Mouse (Mus musculus): ENCODE data around the gene Zfp493. TPM values are rescaled to one million over a fixed set of nuclear protein-coding genes. Genes with fewer than 3 reads are reported as not detected.
"Not testable (repeated sequence)": the region's sequence is repeated elsewhere in the genome, so short reads cannot be mapped to it uniquely, and the experiment has no call there.

Gene Zfp493
- total RNA-seq (2021) = 1 to 10 TPM; 3.6 to 5.5 TPM
- long read RNA-seq, experiment 1, partial matches to known transcripts = 0 of 8 reads
- long read RNA-seq, experiment 1, other reads (novel, unspliced or antisense) = 5 of 8 reads
- long read RNA-seq, experiment 2, partial matches to known transcripts = 0 of 4 reads
- long read RNA-seq, experiment 2, other reads (novel, unspliced or antisense) = 1 of 4 reads

DNA sequence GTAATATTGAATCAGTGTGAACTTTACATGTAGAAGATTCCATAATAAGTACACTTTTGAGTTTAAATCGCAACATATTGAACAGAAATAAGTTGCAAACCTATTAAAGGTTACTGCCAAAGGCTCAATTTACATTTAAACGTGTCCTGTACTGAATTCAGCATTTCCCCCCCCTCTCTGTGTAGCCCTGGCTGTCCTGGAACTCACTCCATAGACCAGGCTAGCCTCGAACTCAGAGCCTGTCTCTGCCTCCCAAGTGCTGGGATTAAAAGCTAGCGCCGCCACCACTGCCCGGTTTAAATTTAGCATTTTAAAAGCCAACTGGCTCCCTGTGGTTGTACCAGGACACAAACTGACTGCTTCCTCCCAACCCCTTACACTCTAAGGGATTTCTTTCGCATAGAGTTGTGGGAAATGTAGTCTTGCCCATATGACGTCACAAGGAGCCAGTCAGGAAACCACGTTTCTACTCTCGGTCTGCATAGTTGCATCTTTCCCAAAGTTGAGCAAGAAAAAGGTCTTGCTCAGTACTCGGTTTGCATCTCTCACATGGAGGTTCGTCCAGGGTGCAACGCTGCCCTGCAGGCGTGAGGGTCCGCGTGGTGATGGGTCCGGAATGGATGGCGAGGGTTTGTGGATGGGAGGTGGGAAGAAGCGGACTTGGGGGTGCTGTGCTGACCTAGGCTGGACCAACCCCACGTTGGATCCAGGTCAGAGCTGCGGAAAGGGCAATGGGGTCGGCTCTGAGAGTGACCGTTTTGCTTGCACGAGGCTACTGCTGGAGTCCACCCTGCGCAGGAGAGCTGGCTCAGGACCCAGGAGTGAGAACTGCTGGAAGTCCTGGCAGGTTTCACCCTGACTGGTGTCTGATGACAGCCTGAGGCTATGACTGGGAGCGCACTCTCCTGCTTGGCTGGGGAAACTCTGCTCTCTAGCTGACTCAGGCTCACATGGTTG, at the start of gene Zfp493:
Gene Zfp493 (plus strand): TSS at position 429 of the 957 bp plus-strand sequence.
- intact Hi-C loops (cut with DNase I) = no loop called here
- peak; percentile 63 to 74 for DNase-seq (ENCODE audit: low spot score in 2 of 2)

DNA sequence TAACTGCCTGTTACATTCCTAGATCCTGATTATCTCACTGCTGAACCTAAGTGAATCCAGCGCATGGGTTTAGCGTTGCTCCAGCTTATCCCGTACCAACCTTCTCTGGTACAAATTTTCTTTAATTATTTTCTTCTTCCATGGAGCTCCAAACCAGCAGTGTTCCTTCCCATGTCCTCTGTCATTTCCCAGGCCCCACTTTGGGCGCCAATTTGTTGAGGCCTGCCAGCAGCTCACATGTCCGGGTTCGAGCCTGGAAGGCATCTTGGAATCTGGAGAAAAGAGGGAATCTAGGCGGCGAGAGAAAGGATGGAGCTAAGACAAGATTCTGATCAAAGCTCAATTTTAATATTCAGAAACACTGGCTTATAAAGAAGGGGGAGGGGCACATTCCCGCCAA, 45.1 kb upstream of the Zfp493 start:
- DNase-seq (ENCODE audit: low spot score in 2 of 2); intact Hi-C loops (cut with DNase I): not testable (repeated sequence)

DNA sequence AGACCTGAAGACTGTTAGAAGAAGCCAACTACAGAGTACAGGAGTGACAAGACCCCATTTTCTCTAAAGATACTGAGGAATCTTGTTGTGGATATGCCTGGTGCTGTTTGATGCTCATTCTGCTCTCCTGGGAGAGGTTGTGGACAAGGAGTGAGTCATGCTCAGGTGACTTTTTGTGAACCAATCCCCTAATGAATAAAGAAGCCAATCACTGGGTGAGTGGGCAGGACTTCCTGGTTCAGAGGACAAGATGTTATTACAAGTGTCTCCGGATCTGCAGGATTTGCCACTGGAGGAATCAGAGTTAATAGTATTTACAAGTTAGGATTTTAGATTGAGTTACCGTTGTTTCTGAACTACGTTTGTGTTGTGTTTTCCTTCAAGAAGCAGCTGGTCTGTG, 36.6 kb upstream of the Zfp493 start:
- intact Hi-C loops (cut with DNase I) = no loop called here
- DNase-seq (ENCODE audit: low spot score in 2 of 2) = no peak

DNA sequence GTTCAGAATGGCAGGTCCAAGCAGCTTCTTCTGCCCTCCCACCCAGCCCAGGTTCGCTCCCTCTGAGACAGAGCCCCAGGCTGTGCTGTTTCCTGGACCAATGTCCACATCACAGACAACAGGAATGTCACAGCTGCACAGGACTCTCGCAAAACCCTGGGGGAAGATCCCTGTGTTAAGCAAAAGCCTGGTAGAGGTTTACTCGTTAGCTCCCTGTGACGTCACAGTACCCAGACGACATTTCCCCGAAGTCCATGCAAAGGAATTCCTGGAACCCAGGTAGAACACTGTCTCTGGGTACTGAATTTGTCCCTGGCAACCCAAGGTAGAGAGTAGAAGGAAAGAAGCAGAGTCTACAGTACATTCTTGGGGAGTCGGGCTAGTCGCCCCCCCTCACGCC, 35.6 kb upstream of the Zfp493 start:
- intact Hi-C loops (cut with DNase I) = no loop called here
- DNase-seq (ENCODE audit: low spot score in 2 of 2) = no peak

DNA sequence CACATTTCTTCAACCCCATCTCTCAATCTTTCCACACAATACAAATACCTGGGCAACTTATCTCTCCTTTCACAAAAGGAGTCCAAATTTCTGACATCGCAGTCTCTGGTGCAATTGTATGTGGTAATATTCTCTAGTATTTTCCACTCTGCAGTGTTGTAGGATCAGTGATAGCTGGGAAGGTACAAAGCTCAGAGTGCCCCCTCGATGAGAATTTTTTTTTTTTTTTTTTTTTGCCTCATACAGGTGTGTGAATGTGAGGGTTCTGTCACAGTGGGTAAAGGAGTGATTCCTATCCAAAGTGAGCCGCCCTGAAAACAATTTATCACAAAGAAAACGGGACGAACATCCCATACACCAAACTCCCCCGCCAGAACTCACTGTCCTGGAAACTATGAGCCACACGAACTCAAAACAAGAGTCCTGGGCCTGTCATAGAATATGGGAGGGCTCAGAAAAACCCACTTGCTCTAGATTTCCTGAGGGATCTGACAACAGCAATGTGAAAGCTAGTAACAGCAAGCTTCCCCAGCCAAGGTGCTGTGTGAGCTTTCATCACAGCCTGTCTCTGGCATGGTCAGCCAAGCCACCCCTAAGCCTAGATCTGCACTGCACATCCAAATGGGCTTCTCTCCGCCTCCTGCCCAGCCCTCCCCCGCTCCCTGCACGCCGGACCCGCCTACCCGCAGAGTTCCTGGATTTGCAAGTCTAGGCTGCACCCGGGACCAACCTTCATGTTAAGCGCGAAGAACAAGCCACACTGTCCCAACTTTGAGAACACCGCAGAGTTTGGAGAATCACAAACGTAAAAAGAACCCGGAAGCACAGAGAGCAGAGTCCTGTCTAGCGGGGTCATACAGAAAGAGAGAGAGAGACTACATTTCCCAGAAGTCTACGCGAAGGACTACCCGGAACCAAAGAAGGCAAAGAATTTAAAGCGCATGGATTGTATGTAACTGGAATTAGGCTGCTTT, 24.9 kb upstream of the Zfp493 start, which contains the start of gene Zfp85:
Gene Zfp85 (minus strand): TSS at position 896 of the 974 bp plus-strand sequence.
- peak; percentile 34 to 62 for DNase-seq (ENCODE audit: low spot score in 2 of 2)
- intact Hi-C loops (cut with DNase I) = no loop called here

DNA sequence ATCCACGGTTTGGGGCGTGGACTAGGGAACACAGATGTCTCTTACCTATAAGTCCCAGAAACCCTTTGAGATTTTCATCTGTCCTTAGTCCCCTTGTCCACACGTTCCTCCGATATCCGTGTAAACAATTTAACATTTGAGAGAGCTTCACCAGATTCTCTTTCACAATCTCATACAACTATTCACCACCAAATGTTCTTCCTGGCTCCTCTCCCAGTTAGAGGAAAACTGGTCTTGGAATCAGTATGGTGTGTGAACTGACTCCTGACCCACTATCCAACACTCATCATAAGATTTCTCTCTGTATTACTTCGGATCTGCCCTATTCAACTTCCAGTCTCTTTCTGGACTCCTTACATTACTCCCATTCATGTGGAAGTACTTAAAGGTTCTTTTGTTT, 23.7 kb upstream of the Zfp493 start:
- DNase-seq (ENCODE audit: low spot score in 2 of 2) = no peak
- intact Hi-C loops (cut with DNase I) = no loop called here

DNA sequence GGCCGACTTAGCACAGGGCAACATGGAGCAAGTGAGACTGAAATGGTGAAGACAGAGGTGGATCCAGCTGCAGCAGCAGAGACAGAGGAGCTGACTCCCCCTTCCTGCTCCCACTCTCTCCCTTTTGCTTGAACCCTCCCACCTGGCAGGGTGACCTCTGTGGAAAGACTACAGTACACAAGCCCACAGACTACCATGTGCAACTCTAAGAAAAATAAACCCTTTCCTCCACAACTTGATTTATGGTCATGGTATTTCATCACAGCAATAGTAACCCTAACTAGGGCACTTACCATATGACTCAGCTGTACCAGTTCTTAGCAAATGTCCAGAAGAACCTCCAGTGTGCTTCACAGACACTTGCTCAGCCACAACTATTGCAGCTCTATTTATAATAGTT, 19.5 kb upstream of the Zfp493 start:
- intact Hi-C loops (cut with DNase I) = no loop called here
- no peak for DNase-seq (ENCODE audit: low spot score in 2 of 2)

DNA sequence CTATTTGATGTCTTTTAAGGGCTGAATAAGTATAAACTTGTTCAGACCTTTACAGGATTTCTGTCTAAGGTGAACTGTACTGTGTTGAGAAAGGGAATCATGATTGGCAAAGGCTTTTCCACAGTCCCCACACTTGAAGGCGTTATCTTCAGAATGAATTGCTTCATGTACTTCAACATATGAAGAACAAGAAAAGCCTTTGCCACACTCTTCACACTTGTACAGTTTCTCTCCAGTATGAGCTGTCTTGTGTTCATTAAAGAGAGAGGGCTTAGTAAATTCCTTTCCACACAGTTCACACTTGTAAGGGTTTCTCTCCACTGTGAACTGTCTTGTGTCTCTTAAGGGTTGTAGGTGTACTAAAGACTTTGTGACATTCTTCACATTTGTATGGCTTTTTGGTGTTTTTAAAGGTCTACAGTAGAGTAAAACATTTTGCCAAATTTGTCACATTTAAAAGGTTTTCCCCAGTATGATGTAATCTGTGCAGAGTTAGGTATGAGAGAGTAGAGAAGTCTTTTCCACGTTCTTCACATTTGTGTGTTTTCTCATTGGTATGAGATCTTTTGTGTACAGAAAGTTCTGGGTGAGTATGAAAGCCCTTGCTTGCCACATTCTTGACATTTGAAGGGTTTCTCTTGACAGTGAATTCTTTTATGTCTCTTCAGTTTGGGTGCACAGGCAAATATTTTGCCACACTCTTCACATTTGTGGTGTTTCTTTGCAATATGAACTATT, 16.3 kb upstream of the Zfp493 start:
- DNase-seq (ENCODE audit: low spot score in 2 of 2) = no peak
- intact Hi-C loops (cut with DNase I) = no loop called here

DNA sequence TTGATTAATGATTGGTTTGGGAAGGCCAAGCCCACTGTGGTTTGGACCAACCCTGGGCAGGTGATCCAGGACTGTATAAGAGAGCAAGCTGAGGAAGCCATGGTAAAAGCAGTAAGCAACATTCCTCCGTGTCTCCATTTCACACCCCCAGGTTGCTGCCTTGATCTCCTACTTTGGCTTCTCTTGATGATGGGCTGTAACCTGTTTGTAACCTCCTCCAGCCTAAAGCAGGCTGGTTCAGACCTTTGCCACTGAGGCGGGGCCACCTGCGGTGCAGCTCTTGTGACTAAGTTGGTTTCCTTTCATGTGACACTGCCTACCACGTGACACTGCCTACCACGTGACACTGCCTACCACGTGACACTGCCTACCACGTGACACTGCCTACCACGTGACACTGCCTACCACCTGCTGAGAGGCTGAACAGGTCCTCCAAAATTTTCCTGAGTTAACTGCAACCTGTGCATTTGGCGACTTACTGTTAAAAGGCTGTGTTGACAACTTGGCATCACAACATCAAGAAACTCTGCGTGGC, 12.5 kb downstream of the Zfp493 start:
- no peak for DNase-seq (ENCODE audit: low spot score in 2 of 2)
- intact Hi-C loops (cut with DNase I) = no loop called here

DNA sequence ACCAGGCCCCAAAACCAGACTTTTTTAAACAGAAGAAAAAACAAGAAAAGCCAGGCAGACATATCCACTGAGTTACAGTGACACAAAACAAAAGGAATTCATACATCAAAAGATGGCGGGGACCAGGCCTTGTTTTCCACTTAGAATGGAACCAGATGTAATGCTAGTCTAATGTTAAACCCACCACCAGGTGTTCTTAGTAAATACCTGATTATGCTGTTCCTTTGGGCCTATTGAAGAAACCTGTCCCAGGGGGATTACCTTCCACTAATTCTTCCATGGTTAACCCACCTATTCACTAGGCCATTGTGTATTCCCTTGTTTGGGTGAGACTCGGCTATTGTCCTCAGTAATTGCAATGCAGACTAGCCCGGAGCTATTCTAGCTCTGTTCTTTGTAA, 19.1 kb downstream of the Zfp493 start:
- no peak for DNase-seq (ENCODE audit: low spot score in 2 of 2)
- intact Hi-C loops (cut with DNase I) = no loop called here

DNA sequence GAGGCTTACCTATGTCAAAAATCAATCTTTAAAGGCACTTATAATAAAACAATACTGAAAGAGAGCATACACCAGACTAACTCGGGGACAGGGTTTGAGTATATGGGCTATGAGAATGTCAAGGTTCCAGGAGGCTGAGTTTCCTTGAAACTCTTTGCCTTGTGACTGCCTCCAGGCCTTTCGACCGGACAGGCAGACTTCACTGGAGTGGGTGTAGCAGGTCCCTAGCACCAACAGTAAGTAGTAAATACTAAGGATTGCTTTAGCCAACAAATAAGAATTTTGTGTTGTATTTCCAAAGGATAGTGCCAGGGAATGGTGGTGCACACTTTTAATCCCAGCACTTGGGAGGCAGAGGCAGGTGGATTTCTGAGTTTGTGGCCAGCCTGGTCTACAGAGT, 19.7 kb downstream of the Zfp493 start:
- intact Hi-C loops (cut with DNase I); DNase-seq (ENCODE audit: low spot score in 2 of 2): not testable (repeated sequence)

DNA sequence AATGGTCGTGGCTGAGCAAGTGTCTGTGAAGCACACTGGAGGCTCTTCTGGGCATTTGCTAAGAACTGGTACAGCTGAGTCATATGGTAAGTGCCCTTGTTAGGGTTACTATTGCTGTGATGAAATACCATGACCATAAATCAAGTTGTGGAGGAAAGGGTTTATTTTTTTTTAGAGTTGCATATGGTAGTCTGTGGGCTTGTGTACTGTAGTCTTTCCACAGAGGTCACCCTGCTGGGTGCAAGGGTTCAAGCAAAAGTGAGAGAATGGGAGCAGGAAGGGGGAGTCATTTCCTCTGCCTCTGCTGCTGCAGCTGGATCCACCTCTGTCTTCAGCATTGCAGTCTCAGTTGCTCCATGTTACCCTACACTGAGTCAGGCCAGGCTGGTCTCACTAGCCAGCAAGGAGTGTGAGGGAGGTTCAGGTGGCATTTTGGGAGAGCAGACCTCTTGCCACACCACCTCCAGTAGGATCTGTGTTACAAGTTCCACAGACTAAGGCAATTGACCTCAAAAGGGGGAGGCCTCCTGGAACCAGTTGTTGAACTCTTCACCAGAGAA, 32.2 kb downstream of the Zfp493 start:
- intact Hi-C loops (cut with DNase I) = no loop called here
- no peak for DNase-seq (ENCODE audit: low spot score in 2 of 2)

DNA sequence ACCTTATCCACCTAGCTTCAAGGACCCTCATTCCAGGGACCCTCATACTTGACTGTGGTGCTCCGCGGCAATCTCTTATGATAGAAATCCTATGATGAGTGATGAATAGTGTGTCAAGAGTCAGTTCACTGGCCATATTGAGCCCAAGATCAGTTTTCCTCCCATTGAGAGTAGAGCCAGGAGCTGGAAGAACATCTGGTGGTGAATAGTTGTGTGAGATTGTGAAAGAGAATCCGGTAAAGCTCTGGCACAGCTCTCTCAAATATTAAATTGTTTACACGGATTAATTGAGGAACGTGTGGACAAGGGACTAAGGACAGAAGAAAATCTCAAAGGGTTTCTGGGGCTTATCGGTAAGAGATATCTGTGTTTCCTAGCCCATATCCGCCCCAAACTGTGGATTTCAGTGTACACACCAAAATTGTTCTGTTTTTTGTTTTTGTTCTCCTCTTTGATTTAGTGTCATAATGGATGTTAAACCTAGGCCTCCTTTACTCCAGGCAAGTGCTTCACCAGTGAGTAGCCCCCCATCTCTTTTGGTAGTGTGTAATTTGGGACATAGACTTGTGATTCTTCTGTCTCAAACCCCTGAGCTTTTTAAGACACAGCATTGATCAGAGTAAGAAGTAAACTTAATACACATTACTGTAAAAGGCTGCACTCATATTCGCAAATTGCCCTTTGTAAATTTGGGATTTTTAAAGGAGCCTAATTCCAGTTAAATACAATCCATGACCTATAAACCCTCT, 33.6 kb downstream of the Zfp493 start:
- no peak for DNase-seq (ENCODE audit: low spot score in 2 of 2)
- intact Hi-C loops (cut with DNase I) = no loop called here

DNA sequence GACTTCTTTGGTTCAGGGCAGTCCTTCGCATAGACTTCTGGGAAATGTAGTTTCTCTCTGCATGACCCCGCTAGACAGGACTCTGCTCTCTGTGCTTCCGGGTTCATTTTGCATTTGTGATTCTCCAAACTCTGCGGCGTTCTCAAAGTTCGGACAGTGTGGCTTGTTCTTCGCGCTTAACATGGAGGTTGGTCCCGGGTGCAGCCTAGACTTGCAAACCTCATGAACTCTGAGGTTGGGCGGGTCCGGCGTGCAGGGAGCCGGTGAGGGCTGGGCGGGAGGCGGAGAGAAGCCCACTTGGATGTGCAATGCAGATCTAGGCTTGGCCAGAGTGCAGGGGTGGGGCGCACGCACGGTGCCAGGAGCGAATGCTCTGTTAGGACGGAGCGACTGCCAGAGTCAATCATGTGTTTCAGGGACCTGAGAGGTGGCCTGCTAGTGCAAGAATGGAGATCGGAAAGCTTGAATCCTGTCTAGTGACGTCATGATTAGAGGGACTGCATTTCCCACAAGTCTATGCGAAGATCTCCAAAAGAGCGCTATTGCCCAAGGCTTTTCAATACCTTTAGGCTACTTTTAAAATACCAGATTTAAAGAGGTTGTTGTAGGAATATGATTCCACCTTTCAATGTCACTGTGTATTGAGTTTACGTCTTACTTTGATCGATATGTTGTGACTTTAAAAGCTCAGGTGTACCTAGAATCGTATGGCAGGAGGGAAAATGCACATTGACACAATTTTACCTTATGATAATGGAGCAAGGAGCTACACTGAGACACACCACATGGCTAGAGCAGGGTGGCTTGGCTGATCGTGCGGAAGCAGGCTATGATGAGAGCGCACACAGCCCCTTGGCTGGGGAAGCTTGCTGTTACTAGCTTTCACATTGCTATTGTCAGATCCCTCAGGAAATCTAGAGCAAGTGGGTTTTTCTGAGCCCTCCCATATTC, 34.5 kb downstream of the Zfp493 start, which contains the start of gene Zfp273:
Gene Zfp273 (plus strand): TSS at position 31 of the 951 bp plus-strand sequence.
- intact Hi-C loops (cut with DNase I) = no loop called here
- peak; percentile 69 to 85 for DNase-seq (ENCODE audit: low spot score in 2 of 2)

DNA sequence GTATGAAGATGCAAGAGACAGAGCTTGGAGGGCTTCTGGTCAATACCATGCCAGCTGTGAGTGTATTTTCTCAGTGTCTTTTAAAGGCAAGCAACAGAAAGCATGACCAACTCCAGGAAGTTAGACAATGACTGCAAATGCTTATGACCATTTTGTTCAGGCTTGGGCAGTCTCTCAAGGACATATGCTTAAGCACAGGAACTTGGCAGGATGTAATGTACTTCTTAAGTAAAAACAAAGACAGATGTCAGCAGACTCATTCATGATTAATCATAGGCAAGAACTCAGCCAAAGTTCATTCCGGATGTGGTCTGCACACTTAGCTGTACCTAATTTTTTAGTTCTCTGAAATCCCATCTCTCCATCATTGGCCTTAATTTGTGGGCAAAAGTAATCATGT, 39.1 kb downstream of the Zfp493 start:
- no peak for DNase-seq (ENCODE audit: low spot score in 2 of 2)
- intact Hi-C loops (cut with DNase I) = no loop called here

DNA sequence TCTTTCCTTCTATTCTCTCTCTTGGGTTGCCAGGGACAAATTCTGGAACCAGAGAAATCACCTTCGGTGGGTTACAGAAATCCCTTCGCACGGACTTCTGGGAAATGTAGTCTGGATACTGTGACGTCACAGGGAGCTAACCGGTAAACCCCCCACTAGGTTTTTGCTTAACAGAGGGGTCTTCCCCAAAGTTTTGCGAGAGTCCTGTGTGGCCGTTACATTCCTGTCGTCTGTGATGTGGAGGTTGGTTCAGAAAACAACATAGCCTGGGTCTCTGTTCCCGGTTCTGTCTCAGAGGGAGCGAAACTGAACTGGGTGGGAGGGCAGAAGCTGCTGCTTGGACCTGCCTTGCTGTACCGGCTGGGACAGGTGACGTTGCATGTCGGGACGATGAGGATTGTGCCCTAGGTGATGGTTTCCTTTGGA, 51.4 kb downstream of the Zfp493 start, which contains the start of gene Gm10037:
Gene Gm10037 (plus strand): TSS at position 196 of the 426 bp plus-strand sequence.
- DNase-seq (ENCODE audit: low spot score in 2 of 2) = peak; percentile 64 to 72
- intact Hi-C loops (cut with DNase I) = no loop called here

Data from left cerebral cortex, postnatal 14 days (tissue).